ENCODE assay signal across 20 mouse cellular contexts in the genomic region with DNA sequence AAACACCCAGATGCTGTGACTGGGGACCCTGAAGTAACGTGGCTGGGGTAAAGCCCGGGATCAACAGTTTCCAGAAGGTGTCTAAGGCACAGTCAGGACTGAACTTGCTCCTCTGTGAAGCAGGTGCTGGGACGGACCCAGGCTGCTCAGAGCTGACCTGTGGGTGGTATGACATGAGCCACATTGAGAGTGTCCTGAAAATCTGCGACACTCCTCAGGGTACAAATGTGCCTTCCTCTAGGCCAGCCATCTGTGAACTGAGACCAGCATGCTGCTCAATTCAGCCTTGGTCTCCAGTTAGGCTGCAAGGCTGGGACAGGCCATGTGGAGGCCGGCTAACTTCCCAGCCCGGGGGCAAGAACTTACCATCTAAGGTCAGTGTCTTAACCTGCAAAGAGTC.
"Had no signal": no experiment of that assay in that cellular context is flagged by ENCODE, and none has a peak within 500 bp of the region (broad histone marks: within the 10 kb centered on the region; RNA-seq: fewer than 3 reads in every experiment).

No protein-coding gene starts in this region.

- H3K9me3 ChIP-seq: kidney, embryonic 15.5 days; midbrain, embryonic 12.5 days; midbrain, embryonic 15.5 days; neural tube, embryonic 12.5 days; neural tube, embryonic 15.5 days; stomach, embryonic 15.5 days had no signal

- DNase-seq: kidney, adult 8-10 months; kidney, postnatal 14 days; layer of hippocampus, adult 9-11 months; liver, postnatal 0 days; lung, embryonic 14.5 days; right cerebral cortex, postnatal 25 days; spleen, adult 18-20 months; thymus, adult 2 months; thymus, postnatal 14 days; thymus, postnatal 4 days had no signal

- H3K4me3 ChIP-seq: kidney, embryonic 15.5 days; layer of hippocampus, adult 2 months; midbrain, embryonic 12.5 days; midbrain, embryonic 15.5 days; neural tube, embryonic 12.5 days; neural tube, embryonic 15.5 days; stomach, embryonic 15.5 days had no signal

- ATAC-seq: liver, postnatal 0 days; lung, postnatal 0 days; midbrain, embryonic 15.5 days had no signal

- H3K27ac ChIP-seq: kidney, embryonic 15.5 days; layer of hippocampus, adult 2 months; liver, embryonic 14.5 days; macrophage; midbrain, embryonic 12.5 days; midbrain, embryonic 15.5 days; neural tube, embryonic 12.5 days; neural tube, embryonic 15.5 days; stomach, embryonic 15.5 days had no signal

- H3K36me3 ChIP-seq: kidney, embryonic 15.5 days; midbrain, embryonic 12.5 days; midbrain, embryonic 15.5 days; neural tube, embryonic 12.5 days; neural tube, embryonic 15.5 days; stomach, embryonic 15.5 days had no signal

- H3K4me2 ChIP-seq: kidney, embryonic 15.5 days; lung, embryonic 14.5 days; midbrain, embryonic 12.5 days; midbrain, embryonic 15.5 days; neural tube, embryonic 12.5 days; neural tube, embryonic 15.5 days; stomach, embryonic 15.5 days had no signal

- H3K9ac ChIP-seq: kidney, embryonic 15.5 days; liver, embryonic 14.5 days; liver, postnatal 0 days; lung, embryonic 14.5 days; midbrain, embryonic 12.5 days; midbrain, embryonic 15.5 days; neural tube, embryonic 12.5 days; neural tube, embryonic 15.5 days; stomach, embryonic 15.5 days had no signal
